Mouse (Mus musculus): ENCODE results near the gene Mpdu1. TPM values are rescaled to one million over a fixed set of nuclear protein-coding genes. Genes with fewer than 3 reads are reported as not detected.

Gene Mpdu1
- total and polyA plus RNA-seq, 3 experiments = 110 to 210 (median 210) TPM

DNA sequence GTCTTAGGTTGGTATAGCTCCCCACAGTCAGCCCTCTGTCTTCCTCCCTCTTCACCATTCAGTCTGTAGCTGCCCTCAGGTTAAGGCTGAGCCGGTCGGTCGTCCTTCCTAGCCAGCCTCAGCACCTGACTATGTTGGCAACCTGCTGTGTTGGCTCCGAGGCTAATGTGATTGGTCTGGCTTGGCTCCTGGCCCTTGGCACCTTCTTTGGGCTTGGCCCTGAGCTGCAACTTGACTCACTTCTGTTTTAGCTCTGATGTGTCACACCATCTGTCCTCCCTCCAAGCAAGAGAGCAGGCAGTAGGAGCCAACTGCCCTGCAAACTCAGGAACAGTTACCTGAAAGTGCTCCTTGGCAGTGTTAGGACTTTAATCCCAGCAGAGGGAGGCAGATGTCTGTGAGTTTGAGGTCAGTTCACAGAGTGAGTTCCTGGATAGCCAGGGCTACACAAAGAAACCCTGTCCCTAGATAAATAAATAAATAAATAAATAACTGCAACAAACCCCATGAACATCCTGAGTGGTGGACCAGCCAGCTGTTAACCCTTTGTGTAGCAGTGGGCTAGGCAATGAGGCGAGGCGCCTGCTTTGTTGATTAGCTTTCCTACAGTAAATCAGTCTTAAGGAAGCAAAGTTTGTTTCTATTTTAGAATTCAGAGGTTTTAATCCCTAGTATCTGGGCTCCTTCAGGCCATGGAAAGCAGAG is 44.5 kb upstream of the Mpdu1 start:
- Histone ChIP-seq H3K4me1 (ENCODE audit: control insufficient read depth in 1 of 2, insufficient read depth in 2 of 2) (peaks cover 0 to 12% of the 10 kb centered on the region in 2 experiments; a peak in 1 of 4 replicates), H3K27me3 (replicated peaks) (peaks cover 3% of the 10 kb centered on the region), H3K36me3 (replicated peaks in 1 of 2; ENCODE audit: control insufficient read depth in 1 of 2, insufficient read depth in 1 of 2, low read length in 1 of 2) (no peaks in the 10 kb centered on the region), H3K27ac (ENCODE audit: insufficient read depth, low read depth) (no peak overlapping the region), H3K9me3 (replicated peaks; ENCODE audit: low read length) (no peaks in the 10 kb centered on the region), H3K79me2 (replicated peaks; ENCODE audit: control insufficient read depth, extremely low read depth, insufficient read depth, poor library complexity, severe bottlenecking) (no peaks in the 10 kb centered on the region), H3K4me2 (ENCODE audit: insufficient read depth, low read depth, poor library complexity, severe bottlenecking) (no peak overlapping the region), H3K4me3 (replicated peaks in 1 of 3; ENCODE audit: low read depth in 2 of 3, low read length in 2 of 3, poor library complexity in 1 of 3) (no peak overlapping the region), H3K9ac (ENCODE audit: insufficient read depth, low read depth) (no peak overlapping the region)
- dilution Hi-C loops (cut with MboI; ENCODE audit: extremely low pct_ligation_motif_present, extremely low pct_unique_long_range_greater_than_20kb, low sequenced_read_pairs) = no loop called here
- TF ChIP-seq SIN3A (IDR thresholded peaks at IDR 0.05; ENCODE audit: low read length) (no peak), IRF4 (IDR thresholded peaks at IDR 0.05; ENCODE audit: low read depth, low read length) (no peak), KAT2A (IDR thresholded peaks at IDR 0.05; ENCODE audit: insufficient replicate concordance, low read length) (no peak), HCFC1 (IDR thresholded peaks at IDR 0.05; ENCODE audit: low read depth, low read length) (no peak), MAX (IDR thresholded peaks at IDR 0.05; ENCODE audit: low read length) (no peak), CTCF (conservative IDR thresholded peaks at IDR 0.05 in 1 of 2, IDR thresholded peaks at IDR 0.05 in 1 of 2; ENCODE audit: low read depth in 2 of 2, low read length in 2 of 2) (no peak), ZMIZ1 (IDR thresholded peaks at IDR 0.05; ENCODE audit: low read depth, low read length) (no peak), POLR2A (IDR thresholded peaks at IDR 0.05; ENCODE audit: low read depth, low read length) (no peak), JUN (IDR thresholded peaks at IDR 0.05; ENCODE audit: insufficient read depth, low read depth, low read length) (no peak), E2F4 (IDR thresholded peaks at IDR 0.05; ENCODE audit: insufficient replicate concordance, low read depth, low read length) (no peak), PAX5 (IDR thresholded peaks at IDR 0.05; ENCODE audit: low read length) (no peak), ELF1 (IDR thresholded peaks at IDR 0.05; ENCODE audit: low read depth, low read length) (no peak)
- DNase-seq (ENCODE audit: extremely low read depth) = no peak
- in situ Hi-C loops (cut with MboI; ENCODE audit: low pct_ligation_motif_present, low pct_unique_long_range_greater_than_20kb, low sequenced_read_pairs) = no loop called here

DNA sequence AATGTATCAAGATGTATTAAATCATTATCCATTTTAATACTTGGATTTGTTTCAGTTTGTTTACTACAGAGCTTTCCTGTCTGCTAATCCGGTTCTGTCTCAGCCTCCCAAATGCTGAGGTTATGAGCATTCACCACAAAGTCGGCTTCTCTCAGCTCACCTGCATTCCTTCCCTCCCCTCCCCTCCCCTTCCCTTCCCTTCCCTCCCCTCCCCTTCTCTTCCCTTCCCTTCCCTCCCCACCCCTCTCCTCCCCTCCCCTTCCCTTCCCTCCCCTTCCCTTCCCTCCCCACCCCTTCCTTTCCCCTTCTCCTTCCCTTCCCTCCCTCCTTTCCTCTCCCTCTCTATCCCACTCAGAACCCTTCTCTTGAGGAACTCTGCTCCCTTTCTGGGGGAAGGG is 42.2 kb upstream of the Mpdu1 start:
- H3K36me3 ChIP-seq (replicated peaks in 1 of 2; ENCODE audit: control insufficient read depth in 1 of 2, insufficient read depth in 1 of 2, low read length in 1 of 2) = no peaks in the 10 kb centered on the region

More for the DNA sequence above, 42.2 kb upstream of the Mpdu1 start:
- in situ Hi-C loops (cut with MboI; ENCODE audit: low pct_ligation_motif_present, low pct_unique_long_range_greater_than_20kb, low sequenced_read_pairs) (no loop called here), dilution Hi-C loops (cut with MboI; ENCODE audit: extremely low pct_ligation_motif_present, extremely low pct_unique_long_range_greater_than_20kb, low sequenced_read_pairs) (no loop called here)
- H3K79me2 ChIP-seq (replicated peaks; ENCODE audit: control insufficient read depth, extremely low read depth, insufficient read depth, poor library complexity, severe bottlenecking) = no peaks in the 10 kb centered on the region
- no peak overlapping the region for H3K9ac ChIP-seq (ENCODE audit: insufficient read depth, low read depth)
- TF ChIP-seq NRF1 (IDR thresholded peaks at IDR 0.05; ENCODE audit: low read depth, low read length) (no peak), TCF12 (IDR thresholded peaks at IDR 0.05; ENCODE audit: low read depth, low read length) (no peak), IRF4 (IDR thresholded peaks at IDR 0.05; ENCODE audit: low read depth, low read length) (no peak), RCOR1 (conservative IDR thresholded peaks at IDR 0.05; ENCODE audit: low read depth, low read length) (no peak), SIN3A (IDR thresholded peaks at IDR 0.05; ENCODE audit: low read length) (no peak), MYC (IDR thresholded peaks at IDR 0.05; ENCODE audit: low read depth, low read length) (no peak), USF2 (conservative IDR thresholded peaks at IDR 0.05; ENCODE audit: low read depth, low read length) (no peak), ELF1 (IDR thresholded peaks at IDR 0.05; ENCODE audit: low read depth, low read length) (no peak), JUN (IDR thresholded peaks at IDR 0.05; ENCODE audit: insufficient read depth, low read depth, low read length) (no peak), USF1 (IDR thresholded peaks at IDR 0.05; ENCODE audit: low read depth, low read length) (no peak)
- H3K9me3 ChIP-seq (replicated peaks; ENCODE audit: low read length) = no peaks in the 10 kb centered on the region
- peaks cover 5% of the 10 kb centered on the region for H3K27me3 ChIP-seq (replicated peaks)
- H3K4me2 ChIP-seq (ENCODE audit: insufficient read depth, low read depth, poor library complexity, severe bottlenecking) = no peak overlapping the region
- no peak overlapping the region for H3K4me3 ChIP-seq (replicated peaks in 1 of 3; ENCODE audit: low read depth in 2 of 3, low read length in 2 of 3, poor library complexity in 1 of 3)
- H3K4me1 ChIP-seq (ENCODE audit: control insufficient read depth in 1 of 2, insufficient read depth in 2 of 2) = peaks cover 0 to 9% of the 10 kb centered on the region in 2 experiments; a peak in 2 of 4 replicates
- no peak overlapping the region for H3K27ac ChIP-seq (ENCODE audit: insufficient read depth, low read depth)
- no peak for DNase-seq (ENCODE audit: extremely low read depth)

Data from CH12.LX (cell line).